Mouse (Mus musculus) megakaryocyte, embryonic 14.5 days (primary cell): ENCODE data around the gene Cmc2.

Source experiments
- FLI1 ChIP-seq: IDR thresholded peaks from 2 replicates; pipeline ENCODE4 v1.6.1; 2012; ENCODE audit warnings: low read length, inconsistent platforms, mixed read lengths
- GATA1 ChIP-seq: IDR thresholded peaks from 3 replicates; pipeline ENCODE4 v1.6.1; 2012; ENCODE audit warnings: mixed read lengths, low read length, inconsistent platforms, borderline replicate concordance

DNA sequence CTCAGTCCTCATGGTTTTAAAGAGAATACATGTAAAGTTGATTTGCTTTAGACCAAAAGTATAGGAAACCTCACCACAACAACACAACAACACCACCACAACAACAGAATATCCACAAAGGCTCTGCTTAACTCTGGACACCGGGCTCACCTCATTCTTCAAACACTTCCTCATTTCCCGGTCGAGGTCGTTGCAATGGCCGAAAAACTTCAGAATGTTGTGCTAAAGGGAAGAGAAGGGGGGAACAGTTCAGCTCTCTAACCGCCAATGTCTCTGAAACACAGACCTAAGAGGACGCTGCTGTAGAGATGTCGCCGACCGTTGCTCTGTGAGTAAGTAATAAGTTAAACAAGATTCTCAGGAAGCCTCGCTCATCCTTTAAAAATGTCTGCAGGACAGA, 27.3 kb downstream of the Cmc2 start:
- TF ChIP-seq GATA1 (no peak), FLI1 (no peak)
